Mouse (Mus musculus) ovary, postnatal 36 days (tissue): ENCODE data around the gene Nme2.

Source experiments
- DNase-seq: peaks from one replicate; pipeline ENCODE4 v3.0.0; 2022; ENCODE audit warnings: low spot score, mixed read lengths

The Nme2 gene

GRCm38 (mm10) chr11:93956159-93956558 lies at the start of gene Nme2:
Gene Nme2, minus strand, starts transcription at chr11:93956259.
- no peak for DNase-seq

GRCm38 (mm10) chr11:94003346-94003745 lies 47.3 kb upstream of the Nme2 start:
- no peak for DNase-seq

GRCm38 (mm10) chr11:93999276-93999675 lies 43.2 kb upstream of the Nme2 start:
- no peak for DNase-seq

GRCm38 (mm10) chr11:93997141-93997775 lies 41.2 kb upstream of the Nme2 start:
- DNase-seq: no peak

- peak; percentile 49 for DNase-seq
Measured at GRCm38 (mm10) chr11:93996306-93997140, 40.5 kb upstream of the Nme2 start.

- peak; percentile 96 for DNase-seq
Measured at GRCm38 (mm10) chr11:93995720-93996305, 39.8 kb upstream of the Nme2 start, which contains the start of gene Spag9. Gene Spag9, plus strand, starts transcription at chr11:93996091.

- DNase-seq: peak; percentile 68
Measured at GRCm38 (mm10) chr11:93995111-93995719, 39.2 kb upstream of the Nme2 start.

GRCm38 (mm10) chr11:93994531-93994930 lies 38.5 kb upstream of the Nme2 start:
- DNase-seq: no peak

GRCm38 (mm10) chr11:93988328-93989062 lies 32.4 kb upstream of the Nme2 start:
- no peak for DNase-seq

GRCm38 (mm10) chr11:93987625-93988327 lies 31.7 kb upstream of the Nme2 start:
- DNase-seq: no peak

- no peak for DNase-seq
Measured at GRCm38 (mm10) chr11:93987026-93987425, 31.0 kb upstream of the Nme2 start.

GRCm38 (mm10) chr11:93986298-93986697 lies 30.2 kb upstream of the Nme2 start:
- DNase-seq: no peak

GRCm38 (mm10) chr11:93985265-93985664 lies 29.2 kb upstream of the Nme2 start:
- DNase-seq: no peak

GRCm38 (mm10) chr11:93984619-93985018 lies 28.6 kb upstream of the Nme2 start:
- DNase-seq: no peak

GRCm38 (mm10) chr11:93979502-93980049 lies 23.5 kb upstream of the Nme2 start:
- DNase-seq: no peak

GRCm38 (mm10) chr11:93972951-93973350 lies 16.9 kb upstream of the Nme2 start:
- DNase-seq: no peak

GRCm38 (mm10) chr11:93969799-93970198 lies 13.7 kb upstream of the Nme2 start:
- DNase-seq: no peak

- no peak for DNase-seq
Measured at GRCm38 (mm10) chr11:93969171-93969570, 13.1 kb upstream of the Nme2 start.

GRCm38 (mm10) chr11:93968848-93969128 lies 12.7 kb upstream of the Nme2 start:
- no peak for DNase-seq

GRCm38 (mm10) chr11:93968005-93968847 lies 12.2 kb upstream of the Nme2 start, which contains the start of the genes Gm20390 and Nme1:
Gene Gm20390, minus strand, starts transcription at chr11:93968293.
Gene Nme1, minus strand, starts transcription at chr11:93968521.
- DNase-seq: peak; percentile 94
